Mouse (Mus musculus): Measurements from ENCODE around the gene Xpr1.

The Xpr1 gene

DNA sequence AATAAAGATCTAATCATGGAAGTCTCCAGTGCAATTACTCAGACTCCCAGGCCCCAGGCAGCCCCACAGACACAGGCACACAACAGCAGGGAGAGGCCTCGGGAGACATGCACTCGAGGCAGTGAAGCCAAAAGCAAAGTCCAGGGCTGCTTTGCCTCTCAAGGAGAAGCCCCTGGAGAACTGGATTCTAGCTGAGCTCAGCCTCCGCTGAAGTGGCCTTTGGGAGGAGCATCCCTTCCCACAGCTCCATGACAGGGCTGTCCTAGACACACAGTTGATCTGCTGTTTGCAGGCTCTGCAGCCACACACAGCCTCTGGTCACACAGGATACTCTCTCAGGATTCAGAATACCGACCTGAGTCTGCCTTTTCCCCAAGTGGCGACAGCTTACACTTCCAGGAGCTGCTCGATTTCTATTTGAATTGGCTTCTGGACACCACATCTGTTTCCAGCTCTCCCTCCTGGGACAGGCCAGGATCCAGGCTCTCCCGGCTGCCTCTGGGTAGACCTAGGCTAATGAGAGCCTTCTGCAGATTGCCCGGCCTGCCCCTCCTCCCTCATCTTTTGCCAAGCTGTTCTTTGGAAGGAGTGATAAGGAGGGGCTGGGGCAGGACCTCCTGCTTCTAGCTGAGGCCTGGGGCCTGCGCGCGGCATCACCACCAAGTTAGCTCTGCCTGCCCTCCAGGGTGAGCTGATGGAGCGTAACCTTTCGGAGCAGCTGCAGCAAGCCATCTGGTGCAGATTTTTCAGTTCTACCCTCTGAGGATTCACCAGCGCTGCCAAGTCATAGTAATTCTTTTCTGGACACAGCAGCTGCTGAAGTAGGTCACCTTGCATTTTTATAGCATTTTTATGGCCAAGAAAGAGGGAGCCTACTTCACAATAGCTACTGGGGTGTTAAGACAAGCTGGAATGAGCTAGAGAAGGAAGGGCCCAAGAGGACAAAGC is 187.5 kb downstream of the Xpr1 start:
- CTCF ChIA-PET: interaction anchor here (0.6 kb wide), 1 partner anchor 16 kb away, joined by 8 read pairs; no protein-coding TSS in a partner anchor
